Mouse (Mus musculus) granulocyte monocyte progenitor cell, adult 5-6 weeks (primary cell): ENCODE results near the gene Psenen. TPM values are rescaled to one million over a fixed set of nuclear protein-coding genes. Genes with fewer than 3 reads are reported as not detected.

Source experiments
- ATAC-seq: replicated peaks from 2 replicates; pipeline ENCODE4 v1.8.0; 2016; ENCODE audit warnings: mild to moderate bottlenecking, moderate TSS enrichment, inconsistent platforms; ENCODE audit not compliant: poor library complexity, severe bottlenecking
- total RNA-seq, 2 experiments: library from RNA; stranded (forward) in 1 of 2; stranded (reverse) in 1 of 2; fragments of 200-712, 200-1000 nt in 1 of 2; fragments of >200 nt in 1 of 2; fragmentation: Nextera tagmentation in 1 of 2; gene quantifications; 2 replicates each; pipeline ENCODE4 v1.2.3; 2014 to 2017

Psenen gene
- total RNA-seq (2014; fragmentation: Nextera tagmentation) (218 and 221 TPM in 2 replicates), total RNA-seq (2017) (156 and 184 TPM in 2 replicates)

DNA sequence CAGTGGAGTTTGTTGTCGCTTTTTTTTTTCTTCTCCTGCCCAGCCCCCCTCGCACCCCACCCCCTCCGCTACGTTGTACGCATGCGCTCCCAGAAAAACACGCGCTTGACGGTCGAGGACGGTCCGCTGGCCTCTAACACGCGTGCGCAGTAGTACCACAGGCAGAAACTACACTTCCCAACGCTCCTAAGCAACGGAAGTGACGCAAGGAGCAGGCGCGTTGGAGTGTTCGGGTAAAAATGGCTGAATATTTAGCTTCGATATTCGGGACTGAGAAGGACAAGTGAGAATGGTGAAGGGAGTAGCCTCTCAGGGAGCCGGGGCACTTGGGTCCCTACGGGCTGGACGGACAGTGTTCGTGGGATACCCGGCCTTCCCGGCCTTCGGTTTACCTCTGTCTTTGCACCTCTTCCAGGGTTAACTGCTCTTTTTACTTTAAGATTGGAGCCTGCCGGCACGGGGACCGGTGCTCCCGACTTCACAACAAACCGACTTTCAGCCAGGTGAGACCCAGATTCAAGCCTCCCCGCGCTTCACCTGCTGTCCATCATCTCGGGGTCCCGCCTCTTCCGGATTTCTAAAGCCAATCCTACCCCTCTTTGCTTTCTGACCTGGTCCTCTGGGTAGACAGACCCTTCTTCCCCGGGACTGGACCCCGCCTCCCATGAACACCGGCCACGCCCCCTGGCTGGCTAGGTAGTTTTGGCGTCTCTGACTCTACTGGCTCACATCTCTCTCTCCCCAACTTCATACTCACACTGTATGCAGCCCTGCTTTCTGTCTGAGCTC lies at the start of gene Psenen, which contains the start of the genes U2af1l4 and Gm49396:
Psenen (minus strand) TSS at position 511 of the 789 bp plus-strand sequence.
U2af1l4 (plus strand) TSS at position 185 of the 789 bp plus-strand sequence.
Gm49396 (plus strand) TSS at position 228 of the 789 bp plus-strand sequence.
- peak; percentile 58 for ATAC-seq

- no peak for ATAC-seq
Observed at GRCm38 (mm10) chr7:30612654-30613402, 49.4 kb upstream of the Psenen start, which contains the start of gene Upk1a. Gene Upk1a, minus strand, starts transcription at chr7:30612847.

DNA sequence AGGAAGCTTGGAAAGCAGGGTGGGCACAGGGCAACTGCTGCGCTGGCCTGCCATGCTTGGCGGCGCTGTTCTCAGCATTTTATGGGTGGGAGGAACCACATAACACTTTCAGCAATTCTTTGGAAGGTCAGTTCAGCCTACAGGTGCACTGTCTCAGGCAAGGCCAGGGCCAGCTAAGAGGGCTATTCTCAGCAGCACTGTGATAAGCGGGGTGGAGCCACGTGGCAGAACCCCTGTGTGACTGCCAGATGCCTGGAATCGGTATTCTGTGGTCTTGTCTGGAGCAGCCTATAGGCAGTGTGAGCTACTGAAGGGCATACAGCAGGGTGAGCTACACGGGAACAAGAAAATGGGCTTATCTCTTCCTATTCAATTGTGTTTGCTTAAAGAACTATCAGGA lies 46.6 kb upstream of the Psenen start:
- ATAC-seq, result no peak

DNA sequence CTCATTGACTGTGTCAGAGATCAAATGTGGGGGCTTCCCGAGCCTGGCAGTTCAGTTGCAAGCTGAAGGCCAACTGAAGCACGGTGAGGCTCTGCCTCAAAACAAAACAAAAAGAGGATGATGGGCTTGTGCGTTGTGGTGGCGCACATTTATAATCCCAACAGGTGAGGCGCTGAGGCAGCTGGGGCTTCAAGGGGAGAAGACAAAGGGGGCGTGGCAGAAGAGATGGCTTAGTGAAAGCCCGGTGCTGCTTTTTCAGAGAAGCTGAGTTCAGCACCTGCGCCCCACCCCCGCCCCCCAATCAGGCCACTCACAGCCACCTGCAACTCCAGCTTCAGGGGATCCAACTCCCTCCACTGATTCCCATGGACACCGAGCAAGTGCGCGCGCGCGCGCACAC lies 45.0 kb upstream of the Psenen start:
- ATAC-seq, result no peak

DNA sequence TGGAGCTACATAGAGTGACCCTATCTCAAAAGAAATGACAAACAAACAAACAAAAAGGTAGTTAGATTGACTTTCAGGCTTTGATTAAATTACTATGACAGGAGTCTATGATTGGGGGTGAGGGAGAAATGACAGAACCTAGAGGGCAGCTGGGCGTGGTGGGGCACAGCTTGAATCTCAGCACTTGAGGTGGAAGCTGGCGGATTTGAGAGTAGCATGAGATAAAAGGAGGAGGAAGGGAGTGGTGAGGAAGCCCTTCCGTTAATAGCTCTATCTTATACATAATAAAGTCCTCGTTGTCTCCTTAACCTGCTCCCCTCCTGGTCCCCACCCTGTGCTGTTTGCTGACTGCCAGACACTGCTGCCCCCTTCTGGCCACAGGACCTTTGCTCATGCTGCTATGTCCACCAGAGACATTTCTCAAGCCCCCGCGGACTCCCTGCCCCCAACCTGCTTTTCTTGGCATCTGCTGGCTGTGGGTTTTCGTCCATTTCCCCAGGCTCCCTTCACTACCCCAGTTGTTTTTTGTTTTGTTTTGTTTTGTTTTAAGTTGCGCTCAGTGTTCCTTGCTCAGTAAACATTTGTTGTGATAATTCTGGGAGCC lies 44.4 kb upstream of the Psenen start:
- ATAC-seq, result peak; percentile 92

DNA sequence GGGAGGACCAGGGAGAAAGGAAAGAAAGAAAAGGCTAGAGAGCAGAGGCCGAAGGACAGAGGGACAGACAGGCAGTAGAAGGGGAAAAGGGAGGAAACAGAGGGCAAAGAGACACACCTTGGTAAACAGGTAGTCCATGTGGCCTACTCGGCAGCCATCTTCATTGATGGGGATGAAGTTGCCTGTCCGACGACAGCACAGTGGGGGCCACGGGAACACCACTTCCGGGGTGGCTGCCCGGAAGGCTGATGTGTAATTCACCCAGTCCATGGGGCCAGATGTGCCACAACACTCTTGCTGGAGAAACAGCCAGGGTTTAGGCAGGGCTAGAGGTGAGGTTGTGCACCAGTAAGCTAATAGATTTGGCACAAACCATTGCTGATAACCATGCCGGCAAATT lies 41.5 kb upstream of the Psenen start:
- no peak for ATAC-seq

- no peak for ATAC-seq
Observed at GRCm38 (mm10) chr7:30604424-30604823, 41.0 kb upstream of the Psenen start.

GRCm38 (mm10) chr7:30602583-30602982 lies 39.2 kb upstream of the Psenen start:
- ATAC-seq, result no peak

DNA sequence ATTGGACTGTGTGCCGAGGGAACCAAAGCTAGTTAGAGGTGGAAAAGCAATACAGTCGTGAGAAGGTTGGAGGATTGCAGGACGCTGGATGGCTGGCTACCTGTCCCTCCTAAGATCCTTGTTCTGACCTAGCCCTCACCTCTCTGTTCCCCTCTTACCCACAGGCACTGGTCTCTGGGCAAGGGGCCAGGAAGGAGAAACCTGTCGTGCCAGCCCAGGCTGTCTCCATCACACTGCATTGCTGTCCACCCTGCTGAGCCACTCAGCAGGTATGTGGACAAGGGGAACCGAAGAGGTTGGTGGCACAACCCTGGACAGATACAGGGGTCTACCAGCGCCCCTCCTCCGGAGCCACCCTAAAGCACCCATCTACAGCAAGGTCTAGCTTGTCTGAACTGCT lies 37.2 kb upstream of the Psenen start:
- ATAC-seq, result no peak

DNA sequence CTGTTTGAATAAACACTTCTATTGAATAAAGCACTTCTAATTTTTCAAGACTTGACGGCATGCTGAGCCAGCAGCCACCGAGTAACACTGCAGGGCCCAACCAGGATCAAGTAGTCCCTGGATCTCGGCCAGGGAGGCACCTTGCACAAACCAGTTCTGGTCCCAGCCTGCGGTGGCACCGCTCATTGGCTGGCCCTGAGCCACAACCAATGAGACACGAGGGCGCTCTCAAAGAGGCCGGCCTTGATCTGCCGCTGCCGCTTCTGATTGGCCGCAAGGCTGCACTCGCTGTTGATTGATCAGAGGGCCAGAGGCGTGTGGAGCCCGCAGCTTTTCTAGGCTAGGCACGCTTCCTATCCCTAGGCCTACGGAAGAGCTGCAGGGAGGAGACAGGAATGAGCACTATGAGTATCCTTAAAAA lies 36.5 kb upstream of the Psenen start:
- peak; percentile 99 for ATAC-seq

- ATAC-seq, result no peak
Observed at GRCm38 (mm10) chr7:30598786-30599185, 35.4 kb upstream of the Psenen start, which contains the start of gene Zbtb32. Gene Zbtb32, minus strand, starts transcription at chr7:30598909.

DNA sequence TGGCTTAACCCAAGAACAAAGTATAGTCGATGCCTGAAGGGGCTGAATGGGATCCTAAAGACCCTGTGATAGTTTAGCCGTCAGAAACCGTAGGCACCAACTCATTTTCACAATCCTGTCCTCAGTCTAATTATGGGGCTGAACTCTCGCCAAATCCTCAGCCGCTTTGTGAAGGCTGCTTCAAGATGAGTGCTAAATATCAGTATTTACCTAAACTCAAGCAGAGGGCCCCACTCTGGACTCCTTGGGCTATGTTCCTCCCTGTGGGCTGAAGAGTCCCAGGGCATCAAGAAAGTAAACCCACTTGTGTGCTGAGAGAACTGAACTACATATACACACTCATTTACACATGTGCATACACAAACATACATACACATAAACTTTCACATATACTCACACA lies 33.4 kb upstream of the Psenen start:
- ATAC-seq, result no peak

- ATAC-seq, result no peak
Observed at GRCm38 (mm10) chr7:30596093-30596492, 32.7 kb upstream of the Psenen start.

DNA sequence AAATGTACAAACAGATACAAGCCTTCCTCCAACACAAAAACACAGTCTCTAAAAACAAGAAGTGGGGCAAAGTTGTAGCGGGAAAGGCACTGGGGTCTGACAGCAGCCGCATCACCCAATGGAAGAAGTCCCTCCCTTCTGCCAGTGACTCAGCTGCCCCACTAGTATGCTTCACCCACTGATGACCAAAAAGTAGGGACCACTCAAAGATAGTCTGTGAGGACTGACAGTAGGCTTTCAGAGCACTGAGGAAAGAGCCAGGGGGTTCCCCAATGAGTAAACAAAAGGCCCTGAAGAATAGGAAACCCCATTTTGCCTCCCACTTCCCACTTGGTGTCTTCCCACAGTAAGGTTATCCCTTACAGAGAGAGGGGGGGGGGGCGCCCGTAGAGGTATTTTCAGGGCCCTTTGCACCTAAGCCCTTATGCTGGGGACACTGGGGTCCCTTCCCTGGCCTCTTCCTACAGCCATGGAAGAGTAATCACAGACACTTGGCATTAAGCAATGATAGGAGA lies 31.1 kb upstream of the Psenen start:
- ATAC-seq, result no peak; the same call in 1 of the 2 replicates

DNA sequence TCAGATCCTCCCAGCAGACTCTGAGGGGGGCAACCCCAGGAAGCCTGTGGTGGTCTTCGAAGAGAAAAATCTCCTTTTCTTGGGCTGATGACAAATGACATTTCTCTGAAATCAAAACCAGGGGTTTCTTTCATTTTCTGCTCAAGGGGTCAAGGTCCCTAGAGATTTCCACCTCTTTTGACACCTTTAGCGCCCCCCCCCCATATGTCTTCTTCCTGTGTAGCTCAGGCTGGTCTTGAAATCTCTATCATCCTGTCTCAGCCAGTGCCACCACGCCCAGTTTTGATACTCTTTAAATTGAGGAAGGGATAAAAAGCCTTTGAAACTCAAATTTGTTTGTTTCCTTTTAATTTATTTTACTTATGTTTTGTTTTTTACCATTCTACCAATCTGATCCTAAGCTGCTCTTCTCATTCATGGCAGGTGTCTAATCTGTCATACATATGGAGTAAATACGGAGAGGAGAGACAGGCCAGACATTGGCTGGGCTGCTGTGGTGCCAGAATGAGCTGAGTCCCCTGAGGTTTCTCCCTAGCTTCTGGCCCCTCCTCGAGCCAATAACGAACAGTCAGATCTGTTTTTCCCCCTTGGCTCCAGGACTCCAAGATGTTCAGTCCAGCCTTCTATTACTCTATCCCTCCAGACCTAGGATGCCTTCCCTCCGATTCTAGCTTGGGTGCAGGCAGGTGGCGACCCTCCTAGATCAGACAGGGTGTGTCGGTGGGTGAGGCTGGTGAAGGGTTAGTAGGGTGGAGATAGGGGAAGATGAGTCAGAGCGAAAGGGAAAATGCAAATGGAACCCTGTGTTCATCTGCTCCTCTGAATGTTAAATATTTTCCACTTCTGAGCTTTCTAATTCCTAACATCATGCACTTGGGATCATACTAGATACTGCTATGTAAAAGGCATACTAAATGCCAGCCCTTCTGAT lies 30.4 kb upstream of the Psenen start:
- ATAC-seq, result no peak

DNA sequence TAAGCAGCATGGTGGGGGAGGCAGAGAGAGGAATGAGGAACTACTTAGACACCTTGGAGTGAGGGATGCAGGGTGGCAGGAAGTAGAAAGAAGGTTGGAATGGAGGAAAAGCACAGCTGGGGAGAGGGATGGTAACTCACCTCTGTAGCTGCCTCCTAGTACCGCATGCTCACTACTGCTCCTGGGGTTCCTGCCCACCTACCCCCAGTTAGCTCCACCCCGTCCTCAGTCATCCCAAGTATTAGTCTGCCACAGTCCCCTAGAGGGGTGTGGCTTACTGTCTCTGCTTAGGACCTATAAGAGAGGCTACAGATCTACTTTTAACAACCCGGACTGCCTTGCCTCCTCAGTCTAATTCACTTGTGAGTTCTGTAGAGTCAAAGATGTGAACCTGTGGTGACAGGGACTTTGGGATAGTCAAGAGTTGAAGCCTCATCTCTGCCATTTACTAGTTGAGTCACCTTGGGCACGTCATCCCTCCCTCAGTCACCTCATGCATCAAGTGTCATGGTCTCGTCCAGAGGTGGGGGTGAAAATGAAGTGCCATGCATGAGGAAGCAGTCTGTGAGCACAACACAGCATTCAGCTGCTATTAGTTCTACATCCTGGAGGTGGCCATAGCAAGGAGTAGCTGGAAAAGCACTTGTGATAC lies 29.5 kb upstream of the Psenen start:
- ATAC-seq, result no peak

- ATAC-seq, result no peak
Observed at GRCm38 (mm10) chr7:30591605-30591951, 28.2 kb upstream of the Psenen start.

- ATAC-seq, result no peak
Observed at GRCm38 (mm10) chr7:30590927-30591604, 27.6 kb upstream of the Psenen start.
